Mouse (Mus musculus): ENCODE data around the gene Atp1b2. TPM values are rescaled to one million over a fixed set of nuclear protein-coding genes. Genes with fewer than 3 reads are reported as not detected.
A peak's percentile ranks its signal among the peaks of the same experiment; 100 is the strongest.
"Not testable (repeated sequence)": the region's sequence is repeated elsewhere in the genome, so short reads cannot be mapped to it uniquely, and the experiment has no call there.

Atp1b2 gene
- polyA plus RNA-seq, 1 experiment from 2014 or later: 99.6 TPM

GRCm38 (mm10) chr11:69628286-69628685 lies 22.5 kb upstream of the Atp1b2 start:
- 34% methylated on average over 6 of the region's 6 CpGs for WGBS

GRCm38 (mm10) chr11:69624339-69624738 lies 18.6 kb upstream of the Atp1b2 start:
- not testable (repeated sequence) for H3K27ac ChIP-seq (ENCODE audit: low read depth, low read length); H3K36me3 ChIP-seq (ENCODE audit: control insufficient read depth, insufficient read depth, low read length); ATAC-seq (ENCODE audit: low read depth); H3K9ac ChIP-seq (replicated peaks; ENCODE audit: low read depth, low read length); H3K4me3 ChIP-seq (ENCODE audit: low read depth, low read length); H3K9me3 ChIP-seq (ENCODE audit: control insufficient read depth, low read length); H3K4me1 ChIP-seq (ENCODE audit: control insufficient read depth, insufficient read depth, low read length); H3K27me3 ChIP-seq (ENCODE audit: control insufficient read depth, insufficient read depth, low read length); H3K4me2 ChIP-seq (ENCODE audit: low read depth, low read length)
- 86% methylated on average over 2 of the region's 2 CpGs for WGBS

More at GRCm38 (mm10) chr11:69628286-69628685, 22.5 kb upstream of the Atp1b2 start:
- Histone ChIP-seq H3K9me3 (ENCODE audit: control insufficient read depth, low read length) (no peaks in the 10 kb centered on the region), H3K36me3 (ENCODE audit: control insufficient read depth, insufficient read depth, low read length) (no peaks in the 10 kb centered on the region), H3K4me2 (ENCODE audit: low read depth, low read length) (no peak overlapping the region), H3K27me3 (ENCODE audit: control insufficient read depth, insufficient read depth, low read length) (no peaks in the 10 kb centered on the region), H3K9ac (replicated peaks; ENCODE audit: low read depth, low read length) (no peak overlapping the region), H3K4me1 (ENCODE audit: control insufficient read depth, insufficient read depth, low read length) (no peaks in the 10 kb centered on the region), H3K27ac (ENCODE audit: low read depth, low read length) (no peak overlapping the region), H3K4me3 (ENCODE audit: low read depth, low read length) (no peak overlapping the region)
- no peak for ATAC-seq (ENCODE audit: low read depth)

GRCm38 (mm10) chr11:69623006-69623405 lies 17.3 kb upstream of the Atp1b2 start:
- Histone ChIP-seq H3K9ac (replicated peaks; ENCODE audit: low read depth, low read length) (peak overlapping the region; percentile 78; the same call in 1 of the 2 replicates), H3K9me3 (ENCODE audit: control insufficient read depth, low read length) (no peaks in the 10 kb centered on the region), H3K27me3 (ENCODE audit: control insufficient read depth, insufficient read depth, low read length) (no peaks in the 10 kb centered on the region), H3K4me3 (ENCODE audit: low read depth, low read length) (peak overlapping the region; percentile 50), H3K27ac (ENCODE audit: low read depth, low read length) (no peak overlapping the region), H3K4me2 (ENCODE audit: low read depth, low read length) (peak overlapping the region; percentile 89), H3K4me1 (ENCODE audit: control insufficient read depth, insufficient read depth, low read length) (peaks cover 8% of the 10 kb centered on the region), H3K36me3 (ENCODE audit: control insufficient read depth, insufficient read depth, low read length) (no peaks in the 10 kb centered on the region)
- ATAC-seq (ENCODE audit: low read depth): no peak
- WGBS: 63% methylated on average over 4 of the region's 4 CpGs

- Histone ChIP-seq H3K4me3 (ENCODE audit: low read depth, low read length) (peak overlapping the region; percentile 50), H3K27ac (ENCODE audit: low read depth, low read length) (peak overlapping the region; percentile 77), H3K4me1 (ENCODE audit: control insufficient read depth, insufficient read depth, low read length) (peaks cover 8% of the 10 kb centered on the region), H3K9me3 (ENCODE audit: control insufficient read depth, low read length) (no peaks in the 10 kb centered on the region), H3K36me3 (ENCODE audit: control insufficient read depth, insufficient read depth, low read length) (no peaks in the 10 kb centered on the region), H3K4me2 (ENCODE audit: low read depth, low read length) (peak overlapping the region; percentile 89), H3K27me3 (ENCODE audit: control insufficient read depth, insufficient read depth, low read length) (no peaks in the 10 kb centered on the region), H3K9ac (replicated peaks; ENCODE audit: low read depth, low read length) (peak overlapping the region; percentile 78)
- 30% methylated on average over 6 of the region's 6 CpGs for WGBS
- ATAC-seq (ENCODE audit: low read depth): no peak; the same call in 1 of the 2 replicates
These were observed 16.7 kb upstream of the Atp1b2 start for GRCm38 (mm10) chr11:69622406-69622805.

- H3K9ac ChIP-seq (replicated peaks; ENCODE audit: low read depth, low read length): peak within 1 kb of the TSS; percentile 78
- no peaks in the 10 kb centered on the region for H3K36me3 ChIP-seq (ENCODE audit: control insufficient read depth, insufficient read depth, low read length)
- WGBS: under 1% methylated on average over 20 of the region's 20 CpGs
- peak within 1 kb of the TSS; percentile 89 for H3K4me2 ChIP-seq (ENCODE audit: low read depth, low read length)
- ATAC-seq (ENCODE audit: low read depth): peak; percentile 84
- peak within 1 kb of the TSS; percentile 50 for H3K4me3 ChIP-seq (ENCODE audit: low read depth, low read length)
- no peaks in the 10 kb centered on the region for H3K9me3 ChIP-seq (ENCODE audit: control insufficient read depth, low read length)
- peaks cover 8% of the 10 kb centered on the region for H3K4me1 ChIP-seq (ENCODE audit: control insufficient read depth, insufficient read depth, low read length)
- peak within 1 kb of the TSS; percentile 77 for H3K27ac ChIP-seq (ENCODE audit: low read depth, low read length)
- H3K27me3 ChIP-seq (ENCODE audit: control insufficient read depth, insufficient read depth, low read length): no peaks in the 10 kb centered on the region
These were observed 16.0 kb upstream of the Atp1b2 start, which contains the start of gene Sat2 for GRCm38 (mm10) chr11:69621571-69622268. Gene Sat2, plus strand, starts transcription at chr11:69622024.

GRCm38 (mm10) chr11:69620394-69621081 lies 14.8 kb upstream of the Atp1b2 start:
- Histone ChIP-seq H3K4me3 (ENCODE audit: low read depth, low read length) (no peak overlapping the region), H3K4me1 (ENCODE audit: control insufficient read depth, insufficient read depth, low read length) (peaks cover 8% of the 10 kb centered on the region), H3K4me2 (ENCODE audit: low read depth, low read length) (no peak overlapping the region), H3K36me3 (ENCODE audit: control insufficient read depth, insufficient read depth, low read length) (no peaks in the 10 kb centered on the region), H3K27me3 (ENCODE audit: control insufficient read depth, insufficient read depth, low read length) (no peaks in the 10 kb centered on the region), H3K9ac (replicated peaks; ENCODE audit: low read depth, low read length) (no peak overlapping the region), H3K27ac (ENCODE audit: low read depth, low read length) (no peak overlapping the region), H3K9me3 (ENCODE audit: control insufficient read depth, low read length) (no peaks in the 10 kb centered on the region)
- ATAC-seq (ENCODE audit: low read depth): no peak
- WGBS: 92% methylated on average over 7 of the region's 7 CpGs

GRCm38 (mm10) chr11:69617805-69618204 lies 12.1 kb upstream of the Atp1b2 start, which contains the start of gene Shbg:
Gene Shbg, minus strand, starts transcription at chr11:69617905.
- Histone ChIP-seq H3K27me3 (ENCODE audit: control insufficient read depth, insufficient read depth, low read length) (no peaks in the 10 kb centered on the region), H3K9me3 (ENCODE audit: control insufficient read depth, low read length) (no peaks in the 10 kb centered on the region), H3K9ac (replicated peaks; ENCODE audit: low read depth, low read length) (no peak within 1 kb of the TSS), H3K27ac (ENCODE audit: low read depth, low read length) (no peak within 1 kb of the TSS), H3K4me3 (ENCODE audit: low read depth, low read length) (no peak within 1 kb of the TSS), H3K36me3 (ENCODE audit: control insufficient read depth, insufficient read depth, low read length) (no peaks in the 10 kb centered on the region), H3K4me1 (ENCODE audit: control insufficient read depth, insufficient read depth, low read length) (peaks cover 3% of the 10 kb centered on the region), H3K4me2 (ENCODE audit: low read depth, low read length) (no peak within 1 kb of the TSS)
- 76% methylated on average over 5 of the region's 5 CpGs for WGBS
- ATAC-seq (ENCODE audit: low read depth): no peak

GRCm38 (mm10) chr11:69616781-69617180 lies 11.0 kb upstream of the Atp1b2 start:
- WGBS: 50% methylated on average over 10 of the region's 10 CpGs
- no peak overlapping the region for H3K9ac ChIP-seq (replicated peaks; ENCODE audit: low read depth, low read length)

GRCm38 (mm10) chr11:69614257-69614588 lies 8.5 kb upstream of the Atp1b2 start:
- H3K36me3 ChIP-seq (ENCODE audit: control insufficient read depth, insufficient read depth, low read length); ATAC-seq (ENCODE audit: low read depth): not testable (repeated sequence)

More at GRCm38 (mm10) chr11:69616781-69617180, 11.0 kb upstream of the Atp1b2 start:
- no peaks in the 10 kb centered on the region for H3K4me1 ChIP-seq (ENCODE audit: control insufficient read depth, insufficient read depth, low read length)
- H3K36me3 ChIP-seq (ENCODE audit: control insufficient read depth, insufficient read depth, low read length): no peaks in the 10 kb centered on the region
- H3K27me3 ChIP-seq (ENCODE audit: control insufficient read depth, insufficient read depth, low read length): no peaks in the 10 kb centered on the region
- H3K9me3 ChIP-seq (ENCODE audit: control insufficient read depth, low read length): no peaks in the 10 kb centered on the region
- no peak overlapping the region for H3K4me2 ChIP-seq (ENCODE audit: low read depth, low read length)
- no peak overlapping the region for H3K4me3 ChIP-seq (ENCODE audit: low read depth, low read length)
- no peak overlapping the region for H3K27ac ChIP-seq (ENCODE audit: low read depth, low read length)
- ATAC-seq (ENCODE audit: low read depth): no peak

More at GRCm38 (mm10) chr11:69614257-69614588, 8.5 kb upstream of the Atp1b2 start:
- H3K27me3 ChIP-seq (ENCODE audit: control insufficient read depth, insufficient read depth, low read length); H3K9me3 ChIP-seq (ENCODE audit: control insufficient read depth, low read length); H3K9ac ChIP-seq (replicated peaks; ENCODE audit: low read depth, low read length); H3K4me3 ChIP-seq (ENCODE audit: low read depth, low read length); H3K4me2 ChIP-seq (ENCODE audit: low read depth, low read length); H3K27ac ChIP-seq (ENCODE audit: low read depth, low read length); H3K4me1 ChIP-seq (ENCODE audit: control insufficient read depth, insufficient read depth, low read length): not testable (repeated sequence)
- WGBS: 57% methylated on average over 11 of the region's 11 CpGs
